Mouse (Mus musculus): ENCODE measurements around the gene Snx22. TPM values are rescaled to one million over a fixed set of nuclear protein-coding genes. Genes with fewer than 3 reads are reported as not detected.
A peak's percentile ranks its signal among the peaks of the same experiment; 100 is the strongest.

Gene Snx22
- polyA plus RNA-seq, 1 experiment: 0.39 TPM

- TF ChIP-seq CTCF (IDR thresholded peaks at IDR 0.05; ENCODE audit: low read depth, low read length) (no peak), EP300 (IDR thresholded peaks at IDR 0.05; ENCODE audit: insufficient read depth, low read depth, low read length) (no peak), POLR2A (IDR thresholded peaks at IDR 0.05; ENCODE audit: insufficient read depth, low read length) (no peak)
- no peak overlapping the region for H3K27ac ChIP-seq (ENCODE audit: insufficient read depth, low read length)
- H3K4me3 ChIP-seq (ENCODE audit: low read depth, low read length): no peak overlapping the region
- H3K9me3 ChIP-seq (replicated peaks; ENCODE audit: control insufficient read depth, insufficient read depth, low read length, poor library complexity, severe bottlenecking): no peaks in the 10 kb centered on the region
- H3K9ac ChIP-seq (ENCODE audit: low read depth, poor library complexity, severe bottlenecking): no peak overlapping the region
- no peaks in the 10 kb centered on the region for H3K27me3 ChIP-seq (ENCODE audit: control insufficient read depth, insufficient read depth, low read length, poor library complexity, severe bottlenecking)
- no peaks in the 10 kb centered on the region for H3K4me1 ChIP-seq (ENCODE audit: control insufficient read depth, insufficient read depth, low read length)
- no peaks in the 10 kb centered on the region for H3K36me3 ChIP-seq (ENCODE audit: control insufficient read depth, insufficient read depth, low read length, poor library complexity, severe bottlenecking)
These were observed 21.2 kb upstream of the Snx22 start for GRCm38 (mm10) chr9:66090593-66091244.

- no peak overlapping the region for H3K9ac ChIP-seq (ENCODE audit: low read depth, poor library complexity, severe bottlenecking)
- H3K27me3 ChIP-seq (ENCODE audit: control insufficient read depth, insufficient read depth, low read length, poor library complexity, severe bottlenecking): no peaks in the 10 kb centered on the region
- H3K36me3 ChIP-seq (ENCODE audit: control insufficient read depth, insufficient read depth, low read length, poor library complexity, severe bottlenecking): no peaks in the 10 kb centered on the region
- no peak overlapping the region for H3K4me3 ChIP-seq (ENCODE audit: low read depth, low read length)
- H3K9me3 ChIP-seq (replicated peaks; ENCODE audit: control insufficient read depth, insufficient read depth, low read length, poor library complexity, severe bottlenecking): no peaks in the 10 kb centered on the region
- TF ChIP-seq CTCF (IDR thresholded peaks at IDR 0.05; ENCODE audit: low read depth, low read length): peak; percentile 89
- TF ChIP-seq POLR2A (IDR thresholded peaks at IDR 0.05; ENCODE audit: insufficient read depth, low read length): no peak
- no peak for TF ChIP-seq EP300 (IDR thresholded peaks at IDR 0.05; ENCODE audit: insufficient read depth, low read depth, low read length)
- H3K27ac ChIP-seq (ENCODE audit: insufficient read depth, low read length): no peak overlapping the region
- no peaks in the 10 kb centered on the region for H3K4me1 ChIP-seq (ENCODE audit: control insufficient read depth, insufficient read depth, low read length)
These were observed 18.9 kb upstream of the Snx22 start for GRCm38 (mm10) chr9:66088411-66088810.

GRCm38 (mm10) chr9:66087062-66087461 lies 17.5 kb upstream of the Snx22 start:
- H3K36me3 ChIP-seq (ENCODE audit: control insufficient read depth, insufficient read depth, low read length, poor library complexity, severe bottlenecking): no peaks in the 10 kb centered on the region
- H3K4me1 ChIP-seq (ENCODE audit: control insufficient read depth, insufficient read depth, low read length): no peaks in the 10 kb centered on the region
- TF ChIP-seq POLR2A (IDR thresholded peaks at IDR 0.05; ENCODE audit: insufficient read depth, low read length) (no peak), CTCF (IDR thresholded peaks at IDR 0.05; ENCODE audit: low read depth, low read length) (no peak), EP300 (IDR thresholded peaks at IDR 0.05; ENCODE audit: insufficient read depth, low read depth, low read length) (no peak)
- no peak overlapping the region for H3K27ac ChIP-seq (ENCODE audit: insufficient read depth, low read length)
- no peak overlapping the region for H3K4me3 ChIP-seq (ENCODE audit: low read depth, low read length)
- H3K9ac ChIP-seq (ENCODE audit: low read depth, poor library complexity, severe bottlenecking): no peak overlapping the region
- no peaks in the 10 kb centered on the region for H3K9me3 ChIP-seq (replicated peaks; ENCODE audit: control insufficient read depth, insufficient read depth, low read length, poor library complexity, severe bottlenecking)
- no peaks in the 10 kb centered on the region for H3K27me3 ChIP-seq (ENCODE audit: control insufficient read depth, insufficient read depth, low read length, poor library complexity, severe bottlenecking)

- no peaks in the 10 kb centered on the region for H3K36me3 ChIP-seq (ENCODE audit: control insufficient read depth, insufficient read depth, low read length, poor library complexity, severe bottlenecking)
- H3K27ac ChIP-seq (ENCODE audit: insufficient read depth, low read length): no peak overlapping the region
- no peaks in the 10 kb centered on the region for H3K4me1 ChIP-seq (ENCODE audit: control insufficient read depth, insufficient read depth, low read length)
- no peak for TF ChIP-seq POLR2A (IDR thresholded peaks at IDR 0.05; ENCODE audit: insufficient read depth, low read length)
- TF ChIP-seq EP300 (IDR thresholded peaks at IDR 0.05; ENCODE audit: insufficient read depth, low read depth, low read length): no peak
- TF ChIP-seq CTCF (IDR thresholded peaks at IDR 0.05; ENCODE audit: low read depth, low read length): no peak
- H3K9me3 ChIP-seq (replicated peaks; ENCODE audit: control insufficient read depth, insufficient read depth, low read length, poor library complexity, severe bottlenecking): no peaks in the 10 kb centered on the region
- no peak overlapping the region for H3K4me3 ChIP-seq (ENCODE audit: low read depth, low read length)
- no peak overlapping the region for H3K9ac ChIP-seq (ENCODE audit: low read depth, poor library complexity, severe bottlenecking)
- no peaks in the 10 kb centered on the region for H3K27me3 ChIP-seq (ENCODE audit: control insufficient read depth, insufficient read depth, low read length, poor library complexity, severe bottlenecking)
These were observed 14.7 kb upstream of the Snx22 start for GRCm38 (mm10) chr9:66084171-66084570.

GRCm38 (mm10) chr9:66081999-66082398 lies 12.5 kb upstream of the Snx22 start:
- Histone ChIP-seq H3K9ac (ENCODE audit: low read depth, poor library complexity, severe bottlenecking) (no peak overlapping the region), H3K27ac (ENCODE audit: insufficient read depth, low read length) (no peak overlapping the region), H3K27me3 (ENCODE audit: control insufficient read depth, insufficient read depth, low read length, poor library complexity, severe bottlenecking) (no peaks in the 10 kb centered on the region), H3K4me3 (ENCODE audit: low read depth, low read length) (no peak overlapping the region), H3K9me3 (replicated peaks; ENCODE audit: control insufficient read depth, insufficient read depth, low read length, poor library complexity, severe bottlenecking) (no peaks in the 10 kb centered on the region), H3K4me1 (ENCODE audit: control insufficient read depth, insufficient read depth, low read length) (no peaks in the 10 kb centered on the region), H3K36me3 (ENCODE audit: control insufficient read depth, insufficient read depth, low read length, poor library complexity, severe bottlenecking) (no peaks in the 10 kb centered on the region)
- TF ChIP-seq POLR2A (IDR thresholded peaks at IDR 0.05; ENCODE audit: insufficient read depth, low read length) (no peak), EP300 (IDR thresholded peaks at IDR 0.05; ENCODE audit: insufficient read depth, low read depth, low read length) (no peak)

GRCm38 (mm10) chr9:66080804-66081459 lies 11.4 kb upstream of the Snx22 start:
- TF ChIP-seq POLR2A (IDR thresholded peaks at IDR 0.05; ENCODE audit: insufficient read depth, low read length) (no peak), EP300 (IDR thresholded peaks at IDR 0.05; ENCODE audit: insufficient read depth, low read depth, low read length) (no peak), CTCF (IDR thresholded peaks at IDR 0.05; ENCODE audit: low read depth, low read length) (no peak)
- no peak overlapping the region for H3K9ac ChIP-seq (ENCODE audit: low read depth, poor library complexity, severe bottlenecking)
- H3K9me3 ChIP-seq (replicated peaks; ENCODE audit: control insufficient read depth, insufficient read depth, low read length, poor library complexity, severe bottlenecking): no peaks in the 10 kb centered on the region
- no peaks in the 10 kb centered on the region for H3K4me1 ChIP-seq (ENCODE audit: control insufficient read depth, insufficient read depth, low read length)
- H3K36me3 ChIP-seq (ENCODE audit: control insufficient read depth, insufficient read depth, low read length, poor library complexity, severe bottlenecking): no peaks in the 10 kb centered on the region
- H3K27me3 ChIP-seq (ENCODE audit: control insufficient read depth, insufficient read depth, low read length, poor library complexity, severe bottlenecking): no peaks in the 10 kb centered on the region
- H3K4me3 ChIP-seq (ENCODE audit: low read depth, low read length): no peak overlapping the region
- H3K27ac ChIP-seq (ENCODE audit: insufficient read depth, low read length): no peak overlapping the region

All from ES-Bruce4 (cell line).